Mouse (Mus musculus) ES-Bruce4 (cell line): ENCODE results near the gene H3f3a.

ENCODE experiments used
- CTCF ChIP-seq: IDR thresholded peaks from one replicate; pipeline ENCODE4 v1.8.1; 2011; ENCODE audit warnings: low read depth, low read length
- EP300 ChIP-seq: IDR thresholded peaks from 2 replicates; pipeline ENCODE4 v1.6.1; 2011; ENCODE audit warnings: low read depth, low read length; ENCODE audit not compliant: insufficient read depth
- POLR2A ChIP-seq: IDR thresholded peaks from one replicate; pipeline ENCODE4 v1.8.1; 2011; ENCODE audit warnings: low read length; ENCODE audit not compliant: insufficient read depth

GRCm38 (mm10) chr1:180777289-180777659 lies 36.5 kb downstream of the H3f3a start:
- TF ChIP-seq EP300 (no peak), POLR2A (no peak), CTCF (no peak)
